Mouse (Mus musculus): ENCODE measurements around the gene Sox30.
A peak's percentile ranks its signal among the peaks of the same experiment; 100 is the strongest.

Sox30 gene

DNA sequence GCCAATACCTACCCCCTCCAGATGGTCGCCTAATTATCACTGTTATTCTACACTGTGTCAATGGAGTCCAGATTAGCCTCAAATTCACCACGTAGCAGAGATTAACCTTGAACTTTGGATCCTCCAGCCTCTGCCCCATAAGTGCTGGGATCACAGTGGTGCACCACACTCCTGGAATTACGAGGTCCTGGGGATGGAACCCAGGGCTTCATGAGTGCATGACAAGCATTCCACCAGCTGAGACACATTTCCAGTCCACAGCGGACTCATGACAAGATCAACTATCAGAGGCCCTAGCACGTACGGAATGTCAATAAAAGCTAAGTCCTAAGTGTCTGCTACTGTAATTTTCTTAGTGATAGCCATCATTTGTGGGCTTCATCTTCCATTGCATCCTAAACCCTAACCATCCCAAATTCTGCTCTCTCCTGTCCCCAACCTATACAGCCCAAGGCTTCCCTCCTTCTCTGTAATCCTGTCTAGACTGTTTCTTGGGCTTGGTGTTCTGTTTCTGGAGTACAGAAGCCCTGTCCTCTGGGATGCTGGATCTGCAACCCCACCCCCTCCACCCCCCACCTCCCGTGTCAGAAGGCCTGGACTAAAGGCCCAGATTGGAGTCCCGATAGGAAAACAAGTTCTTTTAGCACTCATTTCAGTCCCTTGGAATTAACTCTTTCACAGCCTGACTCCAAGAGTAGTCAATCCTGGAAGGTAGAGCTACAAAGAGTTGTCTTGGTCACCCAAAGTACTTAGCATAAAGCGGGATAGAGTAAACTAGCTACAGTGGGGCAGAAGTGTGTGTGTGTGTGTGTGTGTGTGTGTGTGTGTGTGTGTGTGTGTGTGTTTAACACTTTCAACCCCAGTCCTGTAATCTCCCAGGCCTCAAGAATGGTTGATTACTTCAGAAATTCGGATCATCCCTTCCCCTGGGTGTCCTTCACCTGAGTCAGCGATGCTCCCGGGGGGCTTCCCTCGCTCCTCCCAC is 75.1 kb downstream of the Sox30 start:
- DNase-seq (ENCODE audit: low read depth in 1 of 2, low spot score in 2 of 2) = no peak

DNA sequence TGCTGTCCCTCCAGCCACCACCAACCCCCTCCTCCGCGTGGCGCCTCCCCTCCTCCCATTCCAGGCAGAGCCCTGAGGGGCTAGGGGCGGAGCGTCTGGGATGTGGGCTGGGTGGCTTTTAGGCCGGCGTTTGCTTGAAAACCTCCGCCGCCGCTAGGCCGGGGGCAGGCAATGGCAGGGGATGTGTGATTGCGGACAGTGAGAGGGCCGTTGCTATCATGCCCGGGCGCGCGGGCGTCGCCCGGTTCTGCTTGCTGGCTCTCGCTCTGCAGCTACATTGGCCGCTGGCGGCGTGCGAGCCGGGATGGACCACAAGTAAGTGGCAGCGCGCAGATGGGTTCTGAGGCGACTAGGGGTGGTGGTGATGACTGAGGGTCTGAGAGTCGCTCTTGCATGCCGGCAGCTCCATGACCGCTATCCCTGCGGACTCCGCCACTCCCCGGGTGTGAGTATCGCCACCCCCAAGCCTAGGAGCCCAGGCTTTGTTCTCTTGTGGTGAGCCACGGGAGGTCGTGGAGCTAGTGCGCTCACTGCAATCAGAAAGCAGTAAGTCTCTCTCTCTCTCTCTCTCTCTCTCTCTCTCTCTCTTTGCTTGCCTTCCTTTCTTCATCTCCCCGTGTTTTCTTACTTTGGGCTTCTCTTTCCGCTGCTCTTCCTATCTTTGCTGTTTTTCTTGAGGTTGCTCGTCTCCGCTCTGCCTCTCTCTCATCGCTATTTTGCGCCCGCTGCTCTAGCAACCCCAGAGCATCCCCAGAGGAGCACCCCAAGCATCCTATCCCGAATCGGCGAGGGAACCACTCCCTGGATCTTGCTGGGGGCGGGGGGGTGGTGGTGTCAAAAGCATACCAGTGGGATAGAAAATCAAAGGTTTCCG is 76.0 kb downstream of the Sox30 start, which contains the start of gene Adam19:
Adam19 (plus strand) TSS at position 97 of the 874 bp plus-strand sequence.
- DNase-seq (ENCODE audit: low read depth in 1 of 2, low spot score in 2 of 2) = peak in 1 of 2 experiments; percentile 33

DNA sequence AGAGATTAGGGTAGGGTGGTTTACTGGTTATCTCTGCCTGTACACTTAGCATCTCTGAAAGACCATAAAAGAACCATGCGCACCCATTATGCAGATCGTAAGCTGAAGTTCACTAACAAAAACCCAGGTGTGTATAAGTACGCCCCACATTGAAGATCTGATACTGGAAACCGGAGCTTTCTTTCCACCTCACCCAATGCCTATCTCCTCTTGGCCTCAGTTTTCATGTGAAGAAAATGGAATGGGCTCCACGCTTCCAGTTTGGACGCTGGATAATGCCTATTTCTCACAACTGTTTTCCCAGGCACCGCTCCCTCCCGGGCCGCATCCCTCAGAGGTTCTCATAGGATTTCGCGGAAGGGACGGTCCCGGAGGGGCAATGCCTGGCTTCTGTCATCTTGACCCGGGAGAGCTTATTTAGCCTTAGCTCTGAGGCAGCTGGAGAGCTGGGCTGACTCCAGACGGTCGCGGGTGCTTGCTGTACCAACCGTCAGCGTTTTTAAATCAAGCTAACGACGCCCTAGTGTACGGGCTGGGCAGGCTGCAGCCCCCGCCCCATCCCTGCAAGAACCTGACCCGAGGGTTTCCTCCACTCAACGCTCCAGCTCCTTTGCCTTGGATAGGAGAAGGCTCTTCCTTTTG is 76.8 kb downstream of the Sox30 start:
- no peak for DNase-seq (ENCODE audit: low read depth in 1 of 2, low spot score in 2 of 2)

DNA sequence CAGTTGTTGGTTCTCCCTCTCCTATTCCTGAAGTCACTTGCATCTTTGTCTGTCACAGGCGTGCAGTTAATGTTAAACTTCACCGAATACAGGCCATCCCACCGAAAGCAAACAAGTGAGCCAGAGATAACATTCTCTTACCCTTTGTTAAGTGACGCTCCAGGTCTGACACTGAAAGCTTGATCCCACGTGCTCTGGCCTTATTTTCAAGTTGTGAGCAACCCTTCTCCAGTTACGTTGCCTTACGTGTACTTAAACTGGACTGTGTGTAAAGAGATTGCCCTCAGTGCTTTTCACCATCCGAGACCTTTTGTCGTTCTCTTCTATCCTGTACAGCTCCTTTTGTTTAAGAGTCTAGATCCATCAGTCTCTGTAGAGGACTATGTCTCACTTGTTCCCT is 77.9 kb downstream of the Sox30 start:
- no peak for DNase-seq (ENCODE audit: low read depth in 1 of 2, low spot score in 2 of 2)

DNA sequence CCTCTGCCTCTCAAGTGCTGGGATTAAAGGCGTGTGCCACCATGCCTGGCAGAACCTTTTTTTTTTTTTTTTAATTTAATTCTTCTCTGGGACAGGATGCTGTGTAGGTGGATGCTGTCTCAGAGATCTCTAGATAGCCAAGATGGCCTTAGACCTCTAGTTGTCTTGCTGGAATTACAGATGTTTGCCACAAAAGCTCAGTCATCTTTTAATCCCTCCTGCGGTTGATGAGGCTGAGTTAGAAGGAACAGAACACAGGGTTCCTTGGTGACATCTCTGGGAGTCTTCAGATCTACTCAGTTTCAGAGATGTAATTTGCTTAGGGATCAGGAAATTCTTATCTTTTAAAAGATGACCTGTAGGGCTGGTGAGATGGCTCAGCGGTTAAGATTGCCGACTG is 78.8 kb downstream of the Sox30 start:
- no peak for DNase-seq (ENCODE audit: low read depth in 1 of 2, low spot score in 2 of 2)

DNA sequence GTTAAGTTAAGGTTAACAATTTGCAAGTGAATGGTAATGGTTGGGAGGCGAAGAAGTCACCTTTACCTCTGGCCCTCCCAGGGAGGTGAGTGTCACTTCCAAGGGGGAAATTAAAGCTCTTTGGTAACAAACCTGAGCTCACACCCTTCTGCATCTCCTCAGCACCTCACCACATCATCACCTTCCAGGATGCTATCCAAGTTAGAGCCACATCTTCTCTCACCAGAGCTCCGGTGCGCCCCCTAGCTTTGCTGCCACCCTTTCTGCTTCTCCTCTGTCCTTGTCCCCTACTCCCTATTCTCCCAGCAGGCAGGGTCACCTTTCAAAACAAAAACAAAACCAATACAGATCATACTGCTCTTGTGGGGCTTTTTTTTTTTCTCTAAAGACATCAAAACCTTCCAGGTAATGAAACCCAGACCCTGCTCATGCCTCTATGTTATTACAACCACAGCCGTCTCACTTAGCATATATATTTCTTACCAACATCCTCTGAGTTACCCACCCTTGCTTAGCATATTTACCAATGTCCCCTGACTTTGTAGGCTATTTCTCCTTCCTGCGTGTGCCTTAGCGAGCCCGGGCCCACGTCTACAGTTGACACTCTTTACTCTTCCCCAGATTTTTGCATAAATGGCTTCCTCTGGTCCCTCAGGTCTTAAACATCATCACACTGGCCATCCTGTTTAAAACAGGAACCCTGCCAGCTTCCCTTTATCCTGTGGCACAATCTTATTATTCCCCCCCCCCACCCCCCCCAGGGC is 80.0 kb downstream of the Sox30 start:
- no peak for DNase-seq (ENCODE audit: low read depth in 1 of 2, low spot score in 2 of 2)

DNA sequence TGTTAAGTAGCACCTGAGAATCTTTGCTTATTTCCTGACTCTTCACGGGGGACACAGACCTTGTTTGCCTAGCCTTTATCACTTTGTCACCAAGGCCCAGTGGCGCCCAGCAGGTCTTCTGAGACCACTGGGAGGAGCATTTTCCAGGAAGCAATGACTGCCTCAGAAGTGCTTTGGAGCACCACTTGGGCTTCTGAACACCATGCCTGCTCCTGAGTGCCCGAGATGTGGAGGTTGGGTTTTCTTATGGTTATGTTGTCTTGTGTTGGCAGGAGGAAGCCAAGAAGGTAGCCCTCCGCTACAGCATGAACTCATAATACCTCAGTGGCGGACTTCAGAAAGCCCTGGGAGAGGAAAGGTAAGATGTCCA is 80.5 kb downstream of the Sox30 start:
- DNase-seq (ENCODE audit: low read depth in 1 of 2, low spot score in 2 of 2) = no peak

DNA sequence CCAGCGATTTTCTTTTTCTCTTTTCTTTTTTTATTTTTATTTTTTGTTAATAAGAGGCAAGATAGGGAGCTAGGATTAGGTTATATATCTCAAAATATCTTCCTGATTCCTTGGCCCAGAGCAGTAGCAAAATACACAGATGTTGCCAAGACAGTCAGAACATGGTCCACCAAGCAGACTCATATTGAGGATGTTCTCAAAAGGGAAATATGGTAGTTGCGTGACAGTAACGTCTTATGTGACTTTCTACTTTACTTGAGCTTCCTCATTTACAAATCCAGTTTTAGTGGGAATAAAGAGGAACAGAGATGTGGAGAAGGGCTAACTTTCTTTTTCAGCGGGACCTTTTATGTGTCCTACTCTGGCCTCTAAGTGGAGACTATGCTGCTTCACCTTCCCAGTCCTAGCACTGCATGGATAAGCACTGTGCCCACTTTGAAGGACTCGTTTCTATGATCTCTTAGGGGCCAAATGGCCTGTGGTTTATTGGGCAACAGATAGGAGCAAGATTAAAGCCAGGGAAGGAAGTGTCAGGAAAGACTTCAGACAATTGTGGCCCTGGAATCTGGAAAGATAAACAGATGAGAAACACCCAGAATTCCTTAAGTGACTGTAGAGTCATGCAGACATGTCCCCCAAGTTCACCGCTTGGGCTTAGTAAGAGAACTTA is 81.8 kb downstream of the Sox30 start:
- no peak for DNase-seq (ENCODE audit: low read depth in 1 of 2, low spot score in 2 of 2)

DNA sequence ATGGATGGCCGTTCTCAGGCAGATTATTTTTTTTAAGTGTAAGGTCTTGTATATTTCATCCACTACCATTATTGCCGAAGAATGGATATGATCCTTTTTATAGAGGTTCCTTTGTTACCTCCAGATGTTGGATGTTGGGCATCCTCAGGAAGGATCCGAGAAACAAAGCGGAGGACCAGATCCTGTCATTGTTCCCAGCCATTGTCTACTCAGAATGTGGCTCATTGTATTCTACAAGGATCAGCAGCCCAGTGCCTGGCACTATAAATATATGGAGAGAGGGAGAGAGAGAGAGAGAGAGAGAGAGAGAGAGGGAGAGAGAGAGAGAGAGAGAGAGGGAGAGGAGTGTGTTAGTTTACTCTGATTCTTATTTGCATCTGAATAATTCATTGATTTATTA is 82.5 kb downstream of the Sox30 start:
- no peak for DNase-seq (ENCODE audit: low read depth in 1 of 2, low spot score in 2 of 2)

DNA sequence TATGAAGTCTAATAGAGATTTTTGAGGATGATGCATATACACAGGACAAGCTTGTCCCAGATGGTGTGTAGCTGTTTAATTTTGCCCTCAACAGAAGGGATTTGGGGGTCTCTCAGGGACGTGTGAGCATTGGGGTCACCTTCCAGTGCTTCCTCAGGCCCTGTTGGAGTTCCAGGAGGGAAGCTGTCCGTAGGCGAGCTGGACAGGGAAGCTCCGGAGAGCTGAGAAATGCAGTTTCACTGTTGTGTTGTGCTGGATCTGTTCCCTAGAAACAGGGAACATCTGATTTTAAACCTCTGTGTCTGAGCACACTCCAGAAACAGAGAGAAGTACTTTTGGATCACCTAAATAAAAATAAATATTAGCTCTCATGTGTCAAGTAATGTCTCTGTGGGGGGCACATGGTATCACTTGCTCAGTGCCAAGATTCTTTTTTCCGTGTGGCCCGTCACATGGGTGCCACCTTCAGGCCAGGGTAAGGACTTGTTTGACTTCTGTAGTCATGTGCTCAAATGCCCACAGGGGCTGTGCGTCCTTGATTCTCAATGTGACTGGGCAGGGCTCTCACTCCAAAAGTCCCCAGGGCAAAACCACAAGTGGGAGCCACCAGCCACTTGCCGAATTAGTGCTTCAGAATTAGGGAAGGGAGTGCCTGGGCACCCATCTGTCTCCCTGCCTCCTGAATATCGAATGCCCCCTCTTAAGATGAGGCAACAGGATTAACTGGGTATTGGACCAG is 83.1 kb downstream of the Sox30 start:
- peak in 1 of 2 experiments; percentile 58 for DNase-seq (ENCODE audit: low read depth in 1 of 2, low spot score in 2 of 2)

DNA sequence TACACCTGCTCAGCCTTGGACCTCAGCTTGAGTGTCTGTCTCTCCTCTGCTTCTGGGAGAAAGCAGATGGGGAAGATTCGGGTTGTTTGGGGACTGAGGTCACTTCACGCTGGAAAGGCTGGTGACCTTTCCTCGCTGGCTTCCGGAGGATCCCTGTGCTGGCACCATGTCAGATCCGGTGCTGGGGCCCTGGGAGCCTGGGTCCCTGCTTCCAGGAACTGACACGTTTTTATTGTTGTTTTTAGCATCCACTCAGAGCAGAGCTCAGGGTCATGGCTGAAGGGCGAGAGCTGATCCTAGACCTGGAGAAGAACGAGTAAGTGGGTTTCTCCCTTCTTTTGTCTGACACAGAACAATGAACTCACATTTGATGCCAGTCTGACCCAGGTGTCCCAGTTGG is 84.7 kb downstream of the Sox30 start:
- no peak for DNase-seq (ENCODE audit: low read depth in 1 of 2, low spot score in 2 of 2)

DNA sequence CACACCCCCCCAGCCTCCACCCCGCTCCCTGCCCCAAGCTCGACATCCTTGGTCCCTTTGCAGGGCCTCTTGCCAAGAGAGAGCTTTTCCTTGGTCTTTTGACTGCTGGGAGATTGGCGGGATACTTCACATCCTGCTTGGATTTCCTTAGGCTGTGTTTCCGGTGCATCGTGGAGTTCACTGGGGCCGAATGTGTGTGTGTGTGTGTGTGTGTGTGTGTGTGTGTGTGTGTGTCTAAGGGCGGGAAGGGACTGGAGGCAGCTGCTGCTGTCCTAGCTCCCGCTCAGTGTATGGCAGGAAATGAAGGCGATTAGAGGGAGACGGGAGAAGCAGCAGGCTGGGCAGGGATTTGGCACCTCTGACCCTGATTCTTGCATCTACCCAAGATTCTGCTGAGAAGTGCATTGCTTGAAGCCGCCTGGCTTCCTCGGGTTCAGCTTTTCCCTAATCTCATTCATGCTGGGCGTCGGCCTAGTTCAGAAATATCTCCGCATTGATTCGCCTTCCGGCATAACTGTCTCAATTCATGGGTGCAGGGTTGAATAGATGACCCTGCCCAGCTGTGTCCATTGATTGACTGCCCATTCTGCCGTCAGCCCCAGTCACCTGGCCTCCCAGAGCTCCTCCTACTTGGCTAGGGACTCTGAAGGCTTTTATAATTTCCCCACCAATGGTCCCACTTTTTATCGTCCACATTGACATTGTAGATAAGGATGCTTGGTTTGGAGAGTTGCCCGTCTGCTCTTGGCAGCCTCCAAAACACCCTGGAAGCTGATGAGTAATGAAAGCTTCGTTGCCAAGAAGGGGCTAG is 85.3 kb downstream of the Sox30 start:
- no peak for DNase-seq (ENCODE audit: low read depth in 1 of 2, low spot score in 2 of 2)
